Mouse (Mus musculus) C2C12 (cell line): ENCODE data around the gene Zbtb16. TPM values are rescaled to one million over a fixed set of nuclear protein-coding genes. Genes with fewer than 3 reads are reported as not detected.

ENCODE experiments used
- H3K27me3 ChIP-seq: one replicate; pipeline ENCODE4 v1.6.1; 2011; ENCODE audit not compliant: control insufficient read depth, insufficient read depth, insufficient read length
- H3K36me3 ChIP-seq: one replicate; pipeline ENCODE4 v1.6.1; 2011; ENCODE audit not compliant: control insufficient read depth, insufficient read depth
- H3K4me3 ChIP-seq: one replicate; pipeline ENCODE4 v1.5.1; 2011; ENCODE audit warnings: mild to moderate bottlenecking, control low read depth; ENCODE audit not compliant: poor library complexity, insufficient read depth, severe bottlenecking
- H3K79me2 ChIP-seq: one replicate; pipeline ENCODE4 v1.6.1; 2011; ENCODE audit not compliant: control insufficient read depth, insufficient read depth
- H3K79me3 ChIP-seq: one replicate; pipeline ENCODE4 v1.6.1; 2011; ENCODE audit warnings: low read depth, control low read depth
- H3ac ChIP-seq: one replicate; pipeline ENCODE3; 2011; ENCODE audit warnings: low read depth; ENCODE audit not compliant: control insufficient read depth, insufficient read length
- CEBPB ChIP-seq: IDR thresholded peaks from one replicate; pipeline ENCODE4 v1.6.1; 2011; ENCODE audit warnings: low read depth, mild to moderate bottlenecking, control low read depth, moderate library complexity
- CTCF ChIP-seq: IDR thresholded peaks from one replicate; pipeline ENCODE4 v1.5.1; 2011; ENCODE audit not compliant: control insufficient read depth, insufficient read depth, insufficient read length
- FOSL1 ChIP-seq: IDR thresholded peaks from one replicate; pipeline ENCODE4 v1.8.0; 2011; ENCODE audit warnings: mild to moderate bottlenecking, low read length; ENCODE audit not compliant: poor library complexity, insufficient read depth, severe bottlenecking
- MAX ChIP-seq: IDR thresholded peaks from one replicate; pipeline ENCODE4 v1.6.1; 2011; ENCODE audit warnings: mild to moderate bottlenecking, control low read depth
- MYOD1 ChIP-seq: IDR thresholded peaks from one replicate; pipeline ENCODE4 v1.6.1; 2011; ENCODE audit warnings: low read depth; ENCODE audit not compliant: control insufficient read depth, insufficient read length
- MYOG ChIP-seq: IDR thresholded peaks from one replicate; pipeline ENCODE4 v1.6.1; 2011; ENCODE audit not compliant: control insufficient read depth, insufficient read length; ENCODE audit errors: extremely low read depth
- USF1 ChIP-seq: IDR thresholded peaks from one replicate; pipeline ENCODE4 v1.6.1; 2011; ENCODE audit warnings: low read depth, mild to moderate bottlenecking, control low read depth, moderate library complexity
- polyA plus RNA-seq: library from polyadenylated mRNA; unstranded; fragments of >200 nt; fragmentation: generic; extraction: Trizol; gene quantifications from one replicate; pipeline ENCODE4 v1.2.1, GENCODE M21; 2012; ENCODE audit warnings: missing spikeins

The Zbtb16 gene
- polyA plus RNA-seq, 1 experiment = not detected

GRCm38 (mm10) chr9:48819695-48820094 lies 16.3 kb downstream of the Zbtb16 start:
- H3K4me3 ChIP-seq = no peak overlapping the region
- no peak for TF ChIP-seq MYOG
- TF ChIP-seq CTCF = no peak
- no peak for TF ChIP-seq MAX
- no peak for TF ChIP-seq MYOD1
- TF ChIP-seq FOSL1 = no peak
- no peak for TF ChIP-seq USF1
- TF ChIP-seq CEBPB = no peak
- H3ac ChIP-seq = no peak overlapping the region
- peaks cover 2% of the 10 kb centered on the region for H3K27me3 ChIP-seq
- H3K36me3 ChIP-seq = no peaks in the 10 kb centered on the region
- no peaks in the 10 kb centered on the region for H3K79me3 ChIP-seq
- no peaks in the 10 kb centered on the region for H3K79me2 ChIP-seq

DNA sequence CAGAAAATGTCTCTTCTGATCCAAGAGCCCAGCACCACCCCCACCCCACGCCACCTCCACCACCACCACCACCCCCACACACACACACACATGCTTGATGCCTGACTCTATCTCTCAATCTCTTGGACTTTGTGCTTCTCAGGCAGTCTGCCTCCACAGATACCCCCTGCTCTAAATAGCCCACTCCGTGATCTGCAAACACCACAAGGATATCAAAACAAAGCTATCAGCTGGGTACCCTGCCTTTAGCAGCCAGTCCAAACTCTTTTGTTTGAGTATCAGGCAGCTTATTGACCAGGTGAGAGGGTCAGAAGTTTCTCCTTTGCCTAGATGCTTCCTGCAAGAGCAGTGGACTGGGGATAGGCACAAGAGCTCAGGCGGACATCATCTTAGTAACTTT lies 16.9 kb downstream of the Zbtb16 start:
- no peak overlapping the region for H3K4me3 ChIP-seq
- H3K79me2 ChIP-seq = no peaks in the 10 kb centered on the region
- no peaks in the 10 kb centered on the region for H3K27me3 ChIP-seq
- H3K79me3 ChIP-seq = no peaks in the 10 kb centered on the region
- TF ChIP-seq MAX (no peak), CTCF (no peak), MYOD1 (no peak), FOSL1 (no peak), CEBPB (no peak), USF1 (no peak), MYOG (no peak)
- H3K36me3 ChIP-seq = no peaks in the 10 kb centered on the region
- H3ac ChIP-seq = no peak overlapping the region

GRCm38 (mm10) chr9:48817907-48818306 lies 18.1 kb downstream of the Zbtb16 start:
- no peaks in the 10 kb centered on the region for H3K79me2 ChIP-seq
- no peak overlapping the region for H3K4me3 ChIP-seq
- H3K36me3 ChIP-seq = no peaks in the 10 kb centered on the region
- H3ac ChIP-seq = no peak overlapping the region
- TF ChIP-seq MYOD1 (no peak), CTCF (no peak), MYOG (no peak), CEBPB (no peak), MAX (no peak), USF1 (no peak), FOSL1 (no peak)
- no peaks in the 10 kb centered on the region for H3K27me3 ChIP-seq
- H3K79me3 ChIP-seq = no peaks in the 10 kb centered on the region

GRCm38 (mm10) chr9:48817399-48817793 lies 18.6 kb downstream of the Zbtb16 start:
- Histone ChIP-seq H3K79me2 (no peaks in the 10 kb centered on the region), H3K4me3 (no peak overlapping the region), H3ac (no peak overlapping the region), H3K27me3 (no peaks in the 10 kb centered on the region), H3K36me3 (no peaks in the 10 kb centered on the region), H3K79me3 (no peaks in the 10 kb centered on the region)
- no peak for TF ChIP-seq MYOD1
- TF ChIP-seq CEBPB = no peak
- TF ChIP-seq MYOG = no peak
- no peak for TF ChIP-seq FOSL1
- TF ChIP-seq MAX = no peak
- no peak for TF ChIP-seq CTCF
- TF ChIP-seq USF1 = no peak

DNA sequence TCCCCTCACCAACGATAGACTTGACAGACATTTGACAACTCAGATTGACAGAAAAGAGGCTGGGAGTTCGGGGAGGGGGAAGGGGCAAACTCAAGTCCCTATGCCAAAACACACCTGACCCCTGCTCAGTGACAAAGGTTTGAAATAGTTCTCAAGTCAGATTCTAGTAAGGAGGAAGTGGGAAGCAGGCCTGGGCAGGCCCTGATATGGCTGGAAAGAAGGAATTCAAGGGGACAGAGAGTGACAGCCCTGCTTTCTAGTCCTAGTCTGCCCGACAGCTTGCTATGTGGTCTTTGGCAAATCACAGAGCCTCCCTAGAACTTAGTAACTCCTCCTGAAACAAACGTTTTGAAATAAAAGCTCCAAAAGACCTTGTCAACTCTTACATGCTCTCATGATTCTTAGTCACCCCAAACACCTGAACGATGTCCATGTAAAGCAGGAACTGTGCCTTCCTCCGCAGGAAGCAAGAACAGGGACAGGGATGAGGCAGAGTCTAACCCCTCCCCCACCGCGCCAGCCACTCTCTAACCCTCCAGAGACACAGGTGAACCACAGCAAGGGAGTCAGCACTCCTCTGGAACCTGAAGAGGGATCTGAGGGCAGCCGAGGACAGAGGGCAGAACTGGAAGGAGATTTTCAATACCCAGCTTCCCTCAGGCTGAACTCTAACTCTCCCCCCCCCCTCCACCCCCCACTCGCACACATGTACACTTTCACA lies 19.2 kb downstream of the Zbtb16 start:
- no peaks in the 10 kb centered on the region for H3K27me3 ChIP-seq
- no peaks in the 10 kb centered on the region for H3K79me3 ChIP-seq
- H3K36me3 ChIP-seq = no peaks in the 10 kb centered on the region
- H3ac ChIP-seq = no peak overlapping the region
- H3K79me2 ChIP-seq = no peaks in the 10 kb centered on the region
- TF ChIP-seq MYOG = no peak
- no peak overlapping the region for H3K4me3 ChIP-seq

DNA sequence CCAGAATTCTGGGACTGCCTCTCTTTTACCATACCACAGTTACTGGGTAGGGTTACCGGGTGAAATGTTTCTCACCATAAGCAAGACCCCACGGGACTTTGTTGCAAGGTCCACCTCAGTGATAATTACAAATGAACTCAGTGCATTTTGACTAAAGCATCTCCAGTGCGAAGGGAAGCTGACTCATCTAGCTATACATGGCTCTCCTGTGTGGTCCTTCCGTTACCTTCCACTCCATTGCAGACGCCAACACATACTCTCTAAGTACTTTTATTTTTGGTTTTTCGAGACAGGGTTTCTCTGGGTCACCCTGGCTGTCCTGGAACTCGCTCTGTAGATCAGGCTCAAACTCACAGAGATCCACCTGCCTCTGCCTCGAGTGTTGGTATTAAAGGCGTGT lies 19.9 kb downstream of the Zbtb16 start:
- TF ChIP-seq FOSL1 (no peak), CTCF (no peak), MAX (no peak), USF1 (no peak), CEBPB (no peak), MYOG (no peak), MYOD1 (no peak)
- Histone ChIP-seq H3K4me3 (no peak overlapping the region), H3K36me3 (no peaks in the 10 kb centered on the region), H3K79me2 (no peaks in the 10 kb centered on the region), H3K27me3 (no peaks in the 10 kb centered on the region), H3K79me3 (no peaks in the 10 kb centered on the region), H3ac (no peak overlapping the region)
